Mouse (Mus musculus): Measurements from ENCODE around the gene Cox4i1. TPM values are rescaled to one million over a fixed set of nuclear protein-coding genes. Genes with fewer than 3 reads are reported as not detected.
"Not testable (repeated sequence)": the region's sequence is repeated elsewhere in the genome, so short reads cannot be mapped to it uniquely, and the experiment has no call there.

Cox4i1 gene
- polyA plus RNA-seq, 1 experiment from 2014 or later = 1,069 TPM

DNA sequence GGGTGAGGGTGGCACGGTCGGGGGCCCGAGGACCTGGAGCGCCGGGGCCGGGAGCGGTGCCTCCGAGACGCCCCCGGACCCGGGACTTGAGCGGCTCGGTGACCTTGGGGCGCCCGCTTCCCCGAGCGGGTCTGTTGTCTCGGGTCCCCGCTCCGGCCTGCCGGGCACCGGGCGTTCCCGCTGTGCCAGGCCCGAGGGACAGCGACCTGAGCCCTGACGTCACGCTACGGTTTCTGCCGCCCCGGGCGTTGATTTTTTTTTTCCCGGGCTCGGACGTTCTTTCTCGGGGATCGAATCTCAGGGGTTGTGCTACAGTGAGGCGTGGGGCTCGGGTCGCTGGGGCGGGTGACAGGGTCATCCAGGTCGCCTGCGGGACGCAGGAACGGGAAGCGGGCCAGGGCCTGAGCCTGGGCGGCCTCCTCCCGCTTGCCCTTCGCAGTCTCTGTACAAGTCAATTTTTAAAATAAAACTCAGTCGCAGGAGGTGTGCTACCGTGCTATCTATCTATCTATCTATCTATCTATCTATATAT, 418 bp downstream of the Cox4i1 start, which contains the start of gene Emc8:
Gene Emc8, minus strand, starts transcription at position 200 of the 532 bp plus-strand sequence.
- 1% methylated on average over 38 of the region's 51 CpGs for WGBS
- Histone ChIP-seq H3K4me1 (peaks cover 55% of the 10 kb centered on the region), H3K9ac (peak within 1 kb of the TSS; percentile 94), H3K4me2 (peak within 1 kb of the TSS; percentile 93), H3K36me3 (ENCODE audit: poor library complexity, severe bottlenecking) (peaks cover 37% of the 10 kb centered on the region), H3K9me3 (replicated peaks) (no peaks in the 10 kb centered on the region), H3K4me3 (peak within 1 kb of the TSS; percentile 86), H3K27ac (peak within 1 kb of the TSS; percentile 81), H3K27me3 (no peaks in the 10 kb centered on the region)
- no peak for ATAC-seq

DNA sequence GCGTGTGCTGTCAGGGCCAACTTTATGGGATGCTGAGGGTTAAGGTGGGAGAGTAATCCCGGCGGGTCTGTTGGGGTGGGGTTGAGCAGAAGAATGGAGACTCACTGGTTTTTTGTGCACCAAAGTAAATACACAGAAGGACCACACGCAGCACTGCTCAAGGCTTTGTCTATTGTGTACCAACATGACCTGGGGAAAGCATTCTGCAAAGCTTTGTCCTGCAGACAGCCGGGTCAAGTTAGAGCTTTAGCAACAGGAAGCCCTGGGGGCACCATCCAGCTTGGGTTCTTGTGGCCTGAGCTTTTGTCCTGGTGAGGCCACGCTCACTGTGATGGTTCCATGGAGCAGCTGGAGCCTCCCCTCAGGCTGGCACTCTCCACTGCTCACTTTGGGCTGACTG, 3.8 kb downstream of the Cox4i1 start:
- no peaks in the 10 kb centered on the region for H3K9me3 ChIP-seq (replicated peaks)
- no peak for ATAC-seq
- WGBS = 54% methylated on average over 6 of the region's 6 CpGs
- H3K27ac ChIP-seq = no peak overlapping the region
- no peak overlapping the region for H3K4me3 ChIP-seq
- no peak overlapping the region for H3K9ac ChIP-seq
- peaks cover 23% of the 10 kb centered on the region for H3K4me1 ChIP-seq
- H3K4me2 ChIP-seq = no peak overlapping the region
- H3K36me3 ChIP-seq (ENCODE audit: poor library complexity, severe bottlenecking) = peaks cover 58% of the 10 kb centered on the region
- H3K27me3 ChIP-seq = no peaks in the 10 kb centered on the region

DNA sequence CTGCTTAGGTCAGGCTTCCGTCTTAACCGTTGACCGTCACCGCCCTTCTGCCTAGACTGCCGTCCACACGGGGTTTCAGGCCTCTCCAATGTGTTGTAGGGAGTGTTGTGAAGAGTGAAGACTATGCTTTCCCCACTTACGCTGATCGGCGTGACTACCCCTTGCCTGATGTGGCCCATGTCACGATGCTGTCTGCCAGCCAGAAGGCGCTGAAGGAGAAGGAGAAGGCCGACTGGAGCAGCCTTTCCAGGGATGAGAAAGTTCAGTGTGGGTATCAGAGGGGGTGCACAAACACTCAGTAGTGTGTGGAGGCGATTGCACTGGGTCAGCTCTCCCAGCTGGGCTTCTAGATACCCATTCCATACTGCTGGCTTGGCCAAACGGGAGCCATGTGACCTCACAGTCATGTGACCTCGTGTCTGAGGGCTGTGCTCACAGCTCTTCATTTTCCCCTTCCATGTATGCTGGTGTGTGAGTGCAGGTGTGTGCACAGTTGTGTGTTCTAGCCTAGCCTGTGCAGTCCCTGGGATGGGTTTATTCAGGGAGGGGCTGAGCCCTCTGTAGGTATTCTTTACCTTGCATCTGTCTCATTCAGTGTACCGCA, 4.7 kb downstream of the Cox4i1 start:
- no peak overlapping the region for H3K4me3 ChIP-seq
- ATAC-seq = no peak
- no peaks in the 10 kb centered on the region for H3K27me3 ChIP-seq
- no peak overlapping the region for H3K4me2 ChIP-seq
- peaks cover 58% of the 10 kb centered on the region for H3K36me3 ChIP-seq (ENCODE audit: poor library complexity, severe bottlenecking)
- H3K9me3 ChIP-seq (replicated peaks) = no peaks in the 10 kb centered on the region
- H3K9ac ChIP-seq = no peak overlapping the region
- 93% methylated on average over 16 of the region's 16 CpGs for WGBS
- H3K27ac ChIP-seq = no peak overlapping the region
- H3K4me1 ChIP-seq = peaks cover 18% of the 10 kb centered on the region

DNA sequence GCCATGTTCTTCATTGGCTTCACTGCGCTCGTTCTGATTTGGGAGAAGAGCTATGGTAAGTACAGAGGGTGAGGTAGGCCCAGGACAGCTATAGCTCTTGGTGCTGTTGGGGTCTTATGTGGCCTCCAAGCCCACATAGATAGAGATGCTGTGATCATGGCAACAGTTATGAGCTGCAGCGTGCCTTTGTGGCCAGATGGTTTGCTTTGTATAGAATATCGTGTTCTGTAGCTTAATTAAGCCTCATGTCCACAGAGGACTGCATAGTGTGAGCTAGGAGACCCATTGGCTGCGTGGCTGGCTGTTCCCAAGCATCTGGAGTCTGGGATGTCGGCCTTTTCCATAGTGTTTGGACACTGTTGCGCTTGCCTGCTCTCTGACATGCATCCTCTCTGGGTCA, 5.3 kb downstream of the Cox4i1 start:
- 94% methylated on average over 7 of the region's 7 CpGs for WGBS

DNA sequence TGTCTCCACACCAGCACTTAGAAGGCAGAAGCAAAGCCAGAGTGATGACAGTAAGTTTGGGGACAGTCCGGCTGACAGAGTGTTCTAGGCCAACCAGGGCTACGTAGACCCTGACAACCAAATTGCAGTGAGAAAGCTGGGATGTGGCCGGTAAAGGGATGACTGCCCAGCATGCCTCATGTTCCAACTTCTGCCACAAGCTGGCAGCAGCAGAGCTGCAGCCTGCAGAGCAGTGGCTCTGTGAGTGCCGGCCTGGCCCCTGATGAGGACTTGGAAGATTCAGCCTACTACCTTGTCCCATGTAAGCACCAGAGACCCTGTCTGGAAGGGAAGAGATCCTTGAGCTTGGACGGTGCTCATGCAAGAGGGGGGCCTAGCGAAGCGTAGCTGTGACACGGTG, 7.7 kb downstream of the Cox4i1 start:
- 76% methylated on average over 8 of the region's 8 CpGs for WGBS
- Histone ChIP-seq H3K9ac (no peak overlapping the region), H3K4me3 (no peak overlapping the region), H3K4me2 (no peak overlapping the region), H3K4me1 (peaks cover 6% of the 10 kb centered on the region), H3K27me3 (no peaks in the 10 kb centered on the region), H3K36me3 (ENCODE audit: poor library complexity, severe bottlenecking) (peaks cover 49% of the 10 kb centered on the region), H3K9me3 (replicated peaks) (no peaks in the 10 kb centered on the region), H3K27ac (no peak overlapping the region)
- no peak for ATAC-seq

More for the DNA sequence above, 5.3 kb downstream of the Cox4i1 start:
- Histone ChIP-seq H3K4me2 (no peak overlapping the region), H3K27ac (no peak overlapping the region), H3K27me3 (no peaks in the 10 kb centered on the region), H3K9ac (no peak overlapping the region), H3K4me3 (no peak overlapping the region), H3K4me1 (peaks cover 18% of the 10 kb centered on the region), H3K9me3 (replicated peaks) (no peaks in the 10 kb centered on the region), H3K36me3 (ENCODE audit: poor library complexity, severe bottlenecking) (peaks cover 58% of the 10 kb centered on the region)
- ATAC-seq = no peak

DNA sequence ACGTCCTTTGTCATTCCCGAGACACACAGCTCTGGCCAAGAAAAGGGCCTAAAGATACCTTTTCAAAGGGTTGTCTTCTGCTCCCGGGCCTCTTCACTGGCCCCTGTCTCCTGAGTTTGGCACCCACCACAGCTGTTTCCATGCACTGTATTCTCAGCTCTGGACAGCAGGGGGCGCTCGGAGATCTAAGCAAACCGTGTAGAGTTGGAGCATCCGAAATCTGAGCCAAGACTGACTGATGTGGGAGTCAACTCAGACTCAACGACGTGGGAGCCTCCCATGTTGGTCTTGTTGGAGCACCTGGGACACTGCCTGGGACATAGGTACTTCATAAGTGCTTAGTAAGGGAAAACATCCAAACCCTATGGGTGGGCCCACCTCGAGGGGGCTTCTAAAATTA, 10.4 kb downstream of the Cox4i1 start:
- Histone ChIP-seq H3K9me3 (replicated peaks) (no peaks in the 10 kb centered on the region), H3K4me3 (no peak overlapping the region), H3K9ac (no peak overlapping the region), H3K27me3 (no peaks in the 10 kb centered on the region), H3K27ac (no peak overlapping the region), H3K4me1 (no peaks in the 10 kb centered on the region), H3K4me2 (no peak overlapping the region), H3K36me3 (ENCODE audit: poor library complexity, severe bottlenecking) (peaks cover 21% of the 10 kb centered on the region)
- peak; percentile 66 for ATAC-seq
- 13% methylated on average over 10 of the region's 10 CpGs for WGBS

DNA sequence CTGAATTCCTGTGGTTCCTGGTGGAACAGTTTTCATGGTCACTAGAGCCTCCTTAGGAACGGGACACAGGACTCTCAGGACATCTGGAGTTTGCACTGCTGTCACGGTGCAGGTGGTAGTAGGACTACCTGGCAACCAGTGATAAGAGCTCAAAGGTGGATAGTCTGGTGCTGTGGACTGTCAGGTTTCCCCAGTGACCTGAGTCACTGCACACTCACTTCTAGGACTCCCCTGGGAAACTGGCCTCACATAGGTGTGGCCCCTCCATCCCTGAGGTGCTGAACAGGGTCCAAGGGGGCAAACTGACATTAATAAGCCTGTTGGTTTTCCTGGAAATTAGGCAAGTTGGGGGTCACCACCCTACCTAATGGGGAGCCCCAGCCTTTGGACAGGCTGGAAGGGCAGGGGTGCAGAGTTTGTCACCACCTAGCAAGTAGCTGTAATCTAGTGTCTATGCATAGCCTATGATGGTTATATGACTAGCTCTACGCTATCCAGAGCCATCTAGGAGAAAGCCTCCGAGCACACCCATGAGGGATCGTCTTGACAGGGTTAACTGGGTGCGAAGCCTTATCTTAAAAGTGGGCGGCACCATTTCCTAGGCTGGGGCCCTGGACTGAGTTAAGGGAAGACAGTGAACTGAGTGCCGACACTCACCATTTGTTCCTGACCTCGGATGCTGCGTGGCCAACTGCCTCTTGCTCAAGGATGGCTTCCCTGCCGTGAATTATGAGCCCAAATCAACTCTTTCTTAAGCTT, 11.8 kb downstream of the Cox4i1 start:
- 82% methylated on average over 11 of the region's 11 CpGs for WGBS

DNA sequence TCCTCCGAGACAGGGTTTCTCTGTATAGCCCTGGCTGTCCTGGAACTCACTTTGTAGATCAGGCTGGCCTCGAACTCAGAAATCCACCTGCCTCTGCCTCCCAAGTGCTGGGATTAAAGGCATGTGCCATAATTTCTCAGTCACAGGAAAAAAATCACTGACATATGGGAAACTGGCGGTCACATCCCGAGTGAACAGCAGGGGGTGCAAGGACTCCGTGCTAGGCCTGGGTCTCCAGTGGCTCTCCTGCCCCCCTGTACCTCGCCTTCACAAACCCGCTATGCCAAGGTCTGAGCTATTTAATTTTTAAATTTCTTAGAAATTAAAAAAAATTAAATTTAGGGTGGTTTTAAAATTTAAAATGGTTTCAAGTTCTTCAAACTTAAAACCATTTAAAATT, 12.4 kb downstream of the Cox4i1 start:
- not testable (repeated sequence) for H3K36me3 ChIP-seq (ENCODE audit: poor library complexity, severe bottlenecking); H3K4me2 ChIP-seq; ATAC-seq; H3K9ac ChIP-seq; H3K4me3 ChIP-seq; H3K9me3 ChIP-seq (replicated peaks); H3K27me3 ChIP-seq; H3K27ac ChIP-seq; H3K4me1 ChIP-seq
- WGBS = 67% methylated on average over 7 of the region's 7 CpGs

More for the DNA sequence above, 11.8 kb downstream of the Cox4i1 start:
- Histone ChIP-seq H3K9me3 (replicated peaks) (no peaks in the 10 kb centered on the region), H3K4me1 (no peaks in the 10 kb centered on the region), H3K4me3 (no peak overlapping the region), H3K36me3 (ENCODE audit: poor library complexity, severe bottlenecking) (peaks cover 12% of the 10 kb centered on the region; the same call in 1 of the 2 replicates), H3K9ac (no peak overlapping the region), H3K4me2 (no peak overlapping the region), H3K27ac (no peak overlapping the region), H3K27me3 (no peaks in the 10 kb centered on the region)
- ATAC-seq = no peak

DNA sequence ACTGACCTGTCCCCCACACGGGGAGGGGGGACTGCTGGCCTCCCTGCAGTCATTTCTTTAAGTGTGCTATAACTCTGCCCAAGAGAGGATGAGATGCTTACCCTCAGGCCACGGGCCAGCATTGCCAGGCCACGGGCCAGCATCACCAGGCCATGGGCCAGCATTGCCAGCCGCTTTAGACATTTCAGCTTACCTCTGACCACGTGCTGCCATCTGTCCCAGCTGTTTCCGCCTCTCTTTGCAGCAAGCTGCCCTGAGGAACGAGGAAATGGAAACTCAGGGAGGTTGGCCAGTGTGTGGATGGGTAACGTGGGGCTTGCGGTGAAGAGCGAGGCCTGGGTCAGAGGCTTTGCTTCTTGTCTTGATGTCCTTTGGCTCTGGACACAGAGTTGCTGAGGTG, 13.1 kb downstream of the Cox4i1 start:
- Histone ChIP-seq H3K9me3 (replicated peaks) (no peaks in the 10 kb centered on the region), H3K9ac (no peak overlapping the region), H3K4me1 (no peaks in the 10 kb centered on the region), H3K4me2 (no peak overlapping the region), H3K27ac (no peak overlapping the region), H3K36me3 (ENCODE audit: poor library complexity, severe bottlenecking) (no peaks in the 10 kb centered on the region), H3K4me3 (no peak overlapping the region), H3K27me3 (no peaks in the 10 kb centered on the region)
- no peak for ATAC-seq
- 79% methylated on average over 10 of the region's 10 CpGs for WGBS

DNA sequence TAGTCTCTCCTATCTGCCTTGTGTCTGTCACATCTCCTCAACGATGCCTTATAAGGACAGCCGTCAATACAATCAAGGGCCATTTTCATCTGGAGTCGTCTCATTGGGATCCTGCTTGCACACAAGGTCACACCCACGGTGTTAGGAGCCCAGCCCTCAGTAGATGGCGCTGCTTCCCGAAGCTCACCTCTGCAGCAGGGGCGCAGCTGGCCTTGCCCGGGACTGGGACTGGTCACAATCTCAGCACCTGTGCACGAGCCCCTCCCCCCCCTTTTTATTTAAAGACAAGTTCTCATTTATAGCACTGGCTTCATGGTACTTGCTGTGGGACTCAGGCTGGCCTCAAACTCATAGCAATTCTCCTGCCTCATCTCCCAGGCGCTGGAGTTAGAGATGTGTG, 15.6 kb downstream of the Cox4i1 start:
- 14% methylated on average over 10 of the region's 10 CpGs for WGBS
- H3K4me2 ChIP-seq = no peak overlapping the region
- H3K4me3 ChIP-seq = no peak overlapping the region
- no peaks in the 10 kb centered on the region for H3K9me3 ChIP-seq (replicated peaks)
- H3K9ac ChIP-seq = no peak overlapping the region
- H3K27me3 ChIP-seq = 0 out of 2 replicates have a peak, but pooled peaks cover 3% of the 10 kb centered on the region
- H3K36me3 ChIP-seq (ENCODE audit: poor library complexity, severe bottlenecking) = no peaks in the 10 kb centered on the region
- H3K4me1 ChIP-seq = no peaks in the 10 kb centered on the region
- no peak for ATAC-seq
- no peak overlapping the region for H3K27ac ChIP-seq

DNA sequence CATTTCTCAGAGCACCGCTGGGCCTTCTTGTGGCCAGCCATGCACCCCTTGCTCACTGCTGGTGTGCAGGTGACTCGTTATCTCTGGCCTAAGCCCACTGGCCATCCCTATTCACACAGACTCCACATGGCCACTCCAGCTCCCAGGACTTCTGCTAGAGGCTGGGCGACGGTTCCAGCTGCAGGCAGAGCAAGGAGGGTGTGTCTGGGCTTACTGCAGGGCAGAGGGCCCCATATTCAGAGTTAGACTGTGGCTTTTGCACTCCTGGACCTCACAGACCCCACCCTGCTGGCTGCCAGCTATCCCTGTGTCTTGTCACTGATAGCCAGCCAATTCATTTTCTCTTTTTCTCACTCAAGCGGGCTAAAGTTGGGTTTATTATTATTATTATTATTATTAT, 16.1 kb downstream of the Cox4i1 start:
- ATAC-seq = no peak
- Histone ChIP-seq H3K9me3 (replicated peaks) (no peaks in the 10 kb centered on the region), H3K27ac (no peak overlapping the region), H3K4me2 (no peak overlapping the region), H3K4me1 (no peaks in the 10 kb centered on the region), H3K9ac (no peak overlapping the region), H3K4me3 (no peak overlapping the region), H3K27me3 (peaks cover 3% of the 10 kb centered on the region; the same call in 1 of the 2 replicates), H3K36me3 (ENCODE audit: poor library complexity, severe bottlenecking) (no peaks in the 10 kb centered on the region)
- 54% methylated on average over 5 of the region's 5 CpGs for WGBS

DNA sequence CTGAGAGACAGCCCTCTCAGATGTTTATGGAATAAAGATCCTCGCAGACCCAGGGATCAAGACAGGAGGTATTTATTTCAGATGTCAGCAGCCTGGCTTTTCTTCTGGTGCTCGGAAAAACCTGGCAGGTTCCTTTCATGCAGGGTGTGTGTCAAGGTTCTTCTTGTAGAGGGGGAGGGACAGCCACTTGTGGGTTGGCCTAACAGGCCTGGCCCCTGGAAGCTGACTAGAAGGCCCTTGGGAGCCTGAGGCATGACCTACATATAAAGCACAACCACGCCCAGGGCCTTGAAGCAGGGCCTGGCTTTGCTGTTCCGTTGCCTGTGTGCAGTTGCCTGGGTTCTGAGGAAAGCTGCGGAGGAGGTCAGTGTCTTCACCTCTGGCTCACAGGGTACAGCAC, 17.1 kb downstream of the Cox4i1 start:
- no peak for ATAC-seq
- 75% methylated on average over 5 of the region's 5 CpGs for WGBS
- Histone ChIP-seq H3K4me3 (no peak overlapping the region), H3K9me3 (replicated peaks) (no peaks in the 10 kb centered on the region), H3K4me1 (no peaks in the 10 kb centered on the region), H3K9ac (no peak overlapping the region), H3K4me2 (no peak overlapping the region), H3K36me3 (ENCODE audit: poor library complexity, severe bottlenecking) (no peaks in the 10 kb centered on the region), H3K27ac (no peak overlapping the region), H3K27me3 (peaks cover 3% of the 10 kb centered on the region; the same call in 1 of the 2 replicates)

Data from forebrain, embryonic 13.5 days (tissue).